Mouse (Mus musculus): ENCODE measurements around the gene Pgrmc1. TPM values are rescaled to one million over a fixed set of nuclear protein-coding genes. Genes with fewer than 3 reads are reported as not detected.

Gene Pgrmc1
- polyA plus RNA-seq, 2 experiments from 2014 or later, result 61.9 to 69.7 TPM

DNA sequence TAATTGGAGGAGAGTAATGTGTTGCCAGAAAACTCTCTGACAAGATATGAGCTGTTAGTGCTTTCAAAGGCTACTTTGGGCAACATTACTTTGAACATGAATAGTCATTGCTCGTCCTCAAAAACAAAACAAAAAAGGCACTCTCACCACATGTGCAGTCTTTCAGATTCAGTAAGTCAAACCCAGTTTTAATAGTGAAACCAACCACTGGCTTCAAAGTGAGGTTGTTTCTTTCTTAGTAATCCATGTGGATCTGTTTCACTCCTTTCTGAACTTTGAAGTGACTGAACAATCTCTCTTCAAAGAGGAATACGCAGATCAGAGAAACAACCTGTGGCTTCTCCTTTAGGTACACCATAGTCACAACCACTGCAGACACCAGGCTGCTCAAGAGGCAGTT lies 11.1 kb downstream of the Pgrmc1 start:
- no peak for ATAC-seq

DNA sequence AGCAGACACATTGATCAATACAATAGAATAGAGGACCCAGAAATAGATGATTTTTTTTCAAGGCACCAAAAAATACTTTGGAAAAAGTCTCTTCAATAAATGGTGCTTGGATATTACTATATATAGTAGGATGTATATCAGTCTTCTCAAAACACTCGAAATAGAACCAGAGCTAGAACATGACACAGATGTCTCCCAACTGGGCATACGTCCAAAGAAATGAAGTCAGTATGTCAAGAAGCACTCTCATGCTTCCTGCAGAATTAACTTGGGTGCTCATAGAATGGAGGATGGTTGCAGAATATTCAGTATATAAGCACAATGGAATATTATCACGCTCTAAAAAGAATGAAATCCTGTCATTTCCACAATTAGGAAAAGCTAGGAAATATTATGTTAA lies 30.1 kb downstream of the Pgrmc1 start:
- ATAC-seq, result no peak

DNA sequence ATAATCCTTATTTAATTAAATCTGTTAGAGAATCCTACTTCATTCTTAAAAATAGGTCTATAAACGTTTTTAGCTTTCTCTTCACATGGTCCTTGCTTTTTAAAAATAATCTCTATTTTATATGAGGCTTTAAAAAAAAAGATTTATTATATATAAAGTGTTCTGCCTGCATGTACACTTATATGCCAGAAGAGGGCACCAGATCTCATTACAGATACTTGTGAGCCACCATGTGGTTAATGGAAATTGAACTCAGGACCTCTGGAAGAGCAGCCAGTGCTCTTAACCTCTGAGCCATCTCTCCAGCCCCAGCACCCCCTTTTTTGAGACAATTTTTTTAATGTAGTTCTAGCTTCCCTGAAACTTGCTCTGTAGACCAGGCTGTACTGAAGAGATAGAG lies 32.8 kb downstream of the Pgrmc1 start:
- ATAC-seq, result no peak

DNA sequence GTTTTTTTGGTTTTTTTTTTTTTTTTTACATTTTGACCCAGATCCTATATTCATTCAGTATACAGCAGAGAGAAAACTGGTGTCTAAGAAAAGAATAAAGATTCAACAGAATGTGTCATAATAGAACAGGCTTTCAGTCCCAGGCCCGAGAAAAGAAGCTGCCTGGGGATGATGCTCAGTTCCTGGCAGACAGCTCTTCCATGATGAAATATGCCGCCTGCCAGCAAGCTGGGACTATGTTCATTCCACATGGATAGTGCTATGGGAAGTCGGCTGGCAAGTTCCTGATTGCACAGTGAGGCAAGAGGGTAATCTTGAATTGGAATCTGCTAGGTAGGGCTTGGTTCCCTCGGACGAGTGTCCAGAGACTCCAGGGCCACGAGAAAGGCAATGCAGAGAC lies 42.0 kb downstream of the Pgrmc1 start:
- ATAC-seq, result no peak

DNA sequence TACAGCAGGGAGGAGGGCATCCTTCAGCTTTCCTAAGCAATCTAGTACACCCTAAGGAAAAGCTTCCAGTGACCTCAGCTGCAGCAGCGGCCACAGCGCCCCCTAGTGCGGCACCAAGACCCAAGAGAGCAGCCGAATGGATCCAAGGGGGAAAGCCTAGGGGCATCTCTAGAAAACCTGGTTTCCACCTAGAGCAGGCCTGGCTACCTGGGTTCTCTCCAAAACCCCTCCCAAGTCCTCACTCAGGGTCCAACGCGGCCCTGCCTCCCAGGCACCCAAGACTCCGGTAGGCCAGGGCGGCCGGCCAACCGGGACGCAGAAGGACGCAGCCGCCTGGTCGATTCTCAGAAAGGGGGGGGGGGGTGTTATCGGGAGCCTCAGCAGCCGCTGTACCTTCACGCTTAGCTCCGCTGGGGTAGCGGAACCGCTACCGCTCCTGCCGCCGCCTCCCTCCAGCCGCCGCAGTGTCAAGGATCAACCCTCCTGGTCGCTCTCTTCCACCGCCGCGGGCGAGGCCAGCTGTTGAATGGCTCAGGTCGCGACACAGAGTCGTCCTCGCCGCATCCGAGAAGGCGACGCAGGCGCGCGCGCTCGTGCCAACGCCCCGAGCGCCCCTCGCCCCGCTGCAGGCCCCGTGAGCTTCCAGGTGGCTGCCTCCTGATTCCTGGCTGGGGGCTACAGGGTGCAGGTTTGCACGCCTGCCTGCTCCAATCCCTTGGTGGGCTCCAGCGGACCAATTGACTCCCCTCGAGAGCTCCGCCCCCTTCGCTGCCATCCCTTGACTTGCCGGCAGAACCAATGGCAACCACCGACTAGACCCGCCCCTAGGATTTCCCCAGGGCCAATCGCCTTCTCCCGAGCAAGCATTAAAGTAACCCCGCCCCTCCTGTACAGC lies 46.9 kb downstream of the Pgrmc1 start, which contains the start of gene Akap17b:
TSS of gene Akap17b (minus strand) at position 739 of the 895 bp plus-strand sequence.
- ATAC-seq, result peak; percentile 98

Other genes with a start within 250 kb of the Pgrmc1 start
- gene Gm6268, start 196.9 kb upstream of the Pgrmc1 start, polyA plus RNA-seq (2017; shearing (Covaris generic)), result not detected
- not detected for gene Gm14569, start 106.4 kb upstream of the Pgrmc1 start, polyA plus RNA-seq (2017; shearing (Covaris generic))
- 1 to 10 TPM in 1 of 2 experiments, under 1 TPM in 1; 0.98 to 1.3 TPM for gene Akap17b, start 47.2 kb downstream of the Pgrmc1 start, polyA plus RNA-seq (2017; shearing (Covaris generic))
- under 1 TPM in 1 of 2 experiments, not detected in 1; 0.75 TPM for gene Slc25a43, start 145.5 kb downstream of the Pgrmc1 start, polyA plus RNA-seq (2017; shearing (Covaris generic))
- 1,000 to 10,000 TPM; 1,556 to 1,740 TPM for gene Slc25a5, start 197.4 kb downstream of the Pgrmc1 start, polyA plus RNA-seq (2017; shearing (Covaris generic))

Data from activated CD4-positive, CD25-positive, alpha-beta regulatory T cell, adult 4 months (primary cell).